Mouse (Mus musculus): ENCODE results near the gene Myl6. TPM values are rescaled to one million over a fixed set of nuclear protein-coding genes. Genes with fewer than 3 reads are reported as not detected.

Gene Myl6
- polyA plus RNA-seq, 1 experiment, result 1,784 TPM

DNA sequence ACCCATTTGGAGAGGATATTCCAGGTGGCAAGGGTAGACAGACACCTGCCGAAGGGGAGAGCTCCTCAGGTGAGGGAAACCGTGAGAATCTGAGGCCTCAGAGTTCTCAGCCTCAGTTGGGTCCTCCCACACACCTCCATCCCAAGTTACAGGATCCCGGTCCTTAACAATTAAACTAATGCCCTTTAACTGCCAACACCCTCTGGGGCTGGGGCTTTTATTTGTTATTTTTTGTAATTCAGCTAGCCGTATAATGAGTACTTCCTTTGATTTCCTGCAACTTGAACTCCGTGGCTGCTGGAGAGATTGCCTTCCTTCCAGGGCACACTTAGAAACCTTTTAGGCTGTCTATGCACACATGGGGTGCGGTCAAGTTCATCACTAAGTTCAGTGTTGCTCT lies 49.6 kb downstream of the Myl6 start:
- WGBS, result 39% methylated on average over 6 of the region's 6 CpGs
- DNase-seq (ENCODE audit: low read depth, low spot score), result no peak

DNA sequence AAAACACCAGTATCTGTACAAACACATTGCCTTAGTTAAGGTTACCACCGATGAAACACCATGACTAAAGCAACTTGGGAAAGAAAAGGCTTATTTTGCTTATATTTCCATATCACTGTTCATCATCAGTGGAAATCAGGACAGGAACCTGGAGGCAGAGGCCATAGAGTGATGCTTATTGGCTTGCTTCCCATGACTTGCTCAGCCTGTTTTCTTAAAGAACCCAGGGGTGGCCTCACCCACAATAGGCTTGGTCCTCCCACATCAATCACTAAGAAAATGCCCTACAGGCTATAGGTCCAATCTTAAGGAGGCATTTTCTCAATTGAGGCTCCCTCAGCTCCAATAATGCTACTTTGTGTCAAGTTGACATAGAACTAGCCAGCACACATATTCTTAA lies 51.2 kb downstream of the Myl6 start:
- WGBS, result 86% methylated on average over 1 of the region's 1 CpGs
- no peak for DNase-seq (ENCODE audit: low read depth, low spot score)

DNA sequence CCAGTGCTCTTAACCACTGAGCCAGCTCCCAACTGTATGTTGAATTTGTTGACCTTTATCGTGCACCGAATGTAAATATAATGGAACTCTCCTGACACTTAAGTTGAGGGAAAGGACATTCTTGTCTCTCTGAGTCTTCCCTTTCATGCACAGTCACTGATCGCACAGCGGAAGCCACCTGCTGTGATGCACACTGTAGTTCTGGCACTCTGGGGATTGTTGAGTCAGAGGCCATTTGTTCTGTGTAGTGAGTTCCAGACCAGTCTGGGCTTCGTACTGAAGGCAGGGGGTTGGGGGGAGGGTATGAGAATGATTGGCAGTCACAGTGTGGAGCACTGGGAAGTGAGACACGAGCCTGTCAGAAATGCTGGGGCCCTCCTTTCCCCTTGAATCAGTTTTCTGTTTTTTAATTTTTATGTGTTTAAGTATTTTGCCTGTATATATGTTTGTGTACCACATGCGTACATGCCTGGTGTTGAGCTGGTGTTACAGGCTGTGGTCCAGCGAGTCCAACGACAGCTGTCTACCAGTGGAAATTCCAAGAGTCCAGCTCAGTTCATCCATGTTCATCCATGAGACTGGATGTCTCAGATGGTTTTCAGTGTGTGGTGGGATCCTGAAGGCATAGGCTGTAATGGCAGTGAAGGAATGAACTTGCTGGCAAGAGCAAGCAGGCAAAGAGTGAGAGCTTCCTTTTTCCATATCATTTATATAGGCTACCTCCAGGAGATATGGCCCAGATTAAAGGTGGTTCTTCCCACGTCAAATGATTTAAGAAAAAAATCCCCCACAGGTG lies 52.4 kb downstream of the Myl6 start:
- DNase-seq (ENCODE audit: low read depth, low spot score), result no peak
- 88% methylated on average over 10 of the region's 10 CpGs for WGBS

Other genes starting within 250 kb of the Myl6 start
- gene Apon, start 240.0 kb downstream of the Myl6 start, polyA plus RNA-seq (2012; rRNA removed), result 0.11 and 0.12 TPM in 2 replicates
- 0.08 and 0.16 TPM in 2 replicates for gene Apof, start 225.5 kb downstream of the Myl6 start, polyA plus RNA-seq (2012; rRNA removed)
- gene Stat2, start 223.6 kb downstream of the Myl6 start, polyA plus RNA-seq (2012; rRNA removed), result 18.9 and 36.4 TPM in 2 replicates
- 0.12 TPM in 1 of 2 replicates, not detected in the other for gene Il23a, start 195.4 kb downstream of the Myl6 start, polyA plus RNA-seq (2012; rRNA removed)
- gene Pan2, start 190.8 kb downstream of the Myl6 start, polyA plus RNA-seq (2012; rRNA removed), result 16.7 and 28.0 TPM in 2 replicates
- gene Cnpy2, start 171.7 kb downstream of the Myl6 start, polyA plus RNA-seq (2012; rRNA removed), result 77.0 and 89.7 TPM in 2 replicates
- 361 and 585 TPM in 2 replicates for gene Cs, start 156.4 kb downstream of the Myl6 start, polyA plus RNA-seq (2012; rRNA removed)
- gene Coq10a, start 125.1 kb downstream of the Myl6 start, polyA plus RNA-seq (2012; rRNA removed), result 22.0 and 27.1 TPM in 2 replicates
- 17.6 and 22.9 TPM in 2 replicates for gene Ankrd52, start 117.0 kb downstream of the Myl6 start, polyA plus RNA-seq (2012; rRNA removed)
- gene Slc39a5, start 92.9 kb downstream of the Myl6 start, polyA plus RNA-seq (2012; rRNA removed), result 209 and 267 TPM in 2 replicates
- gene Nabp2, start 82.7 kb downstream of the Myl6 start, polyA plus RNA-seq (2012; rRNA removed), result 35.6 and 39.4 TPM in 2 replicates
- gene Rnf41, start 82.5 kb downstream of the Myl6 start, polyA plus RNA-seq (2012; rRNA removed), result 18.3 and 20.4 TPM in 2 replicates
- gene Smarcc2, start 34.9 kb downstream of the Myl6 start, polyA plus RNA-seq (2012; rRNA removed), result 43.3 and 67.4 TPM in 2 replicates
- 1.1 and 1.4 TPM in 2 replicates for gene Myl6b, start 4.5 kb upstream of the Myl6 start, polyA plus RNA-seq (2012; rRNA removed)
- gene Esyt1, start 31.7 kb upstream of the Myl6 start, polyA plus RNA-seq (2012; rRNA removed), result 32.4 TPM in 2 replicates
- gene Zc3h10, start 53.6 kb upstream of the Myl6 start, polyA plus RNA-seq (2012; rRNA removed), result 10.7 and 12.2 TPM in 2 replicates
- gene Rpl41, start 55.2 kb upstream of the Myl6 start, polyA plus RNA-seq (2012; rRNA removed), result 2,450 and 2,465 TPM in 2 replicates
- gene Pa2g4, start 71.8 kb upstream of the Myl6 start, polyA plus RNA-seq (2012; rRNA removed), result 29.3 and 31.2 TPM in 2 replicates
- gene Erbb3, start 95.5 kb upstream of the Myl6 start, polyA plus RNA-seq (2012; rRNA removed), result 76.7 and 120 TPM in 2 replicates
- gene Rps26, start 132.6 kb upstream of the Myl6 start, polyA plus RNA-seq (2012; rRNA removed), result 1,017 and 1,368 TPM in 2 replicates
- gene Ikzf4, start 151.8 kb upstream of the Myl6 start, polyA plus RNA-seq (2012; rRNA removed), result 0.69 and 1.1 TPM in 2 replicates
- gene Suox, start 179.9 kb upstream of the Myl6 start, polyA plus RNA-seq (2012; rRNA removed), result 48.9 and 241 TPM in 2 replicates
- 45.2 and 53.9 TPM in 2 replicates for gene Rab5b, start 202.1 kb upstream of the Myl6 start, polyA plus RNA-seq (2012; rRNA removed)
- gene Pmel, start 210.1 kb upstream of the Myl6 start, polyA plus RNA-seq (2012; rRNA removed), result 2.6 and 2.8 TPM in 2 replicates
- 25.9 and 27.0 TPM in 2 replicates for gene Cdk2, start 210.9 kb upstream of the Myl6 start, polyA plus RNA-seq (2012; rRNA removed)